Mouse (Mus musculus): ENCODE results near the gene Iqschfp. TPM values are rescaled to one million over a fixed set of nuclear protein-coding genes. Genes with fewer than 3 reads are reported as not detected.

The Iqschfp gene
- polyA plus RNA-seq, 1 experiment from 2014 or later = not detected

- H3K27ac ChIP-seq = no peak overlapping the region
- ATAC-seq (ENCODE audit: borderline replicate concordance, extremely low read depth, low FRiP score, low TSS enrichment) = no peak
- 88% methylated on average over 8 of the region's 8 CpGs for WGBS
- no peak overlapping the region for H3K9ac ChIP-seq
- H3K4me2 ChIP-seq = no peak overlapping the region
- peaks cover 9% of the 10 kb centered on the region for H3K4me1 ChIP-seq
- H3K9me3 ChIP-seq = no peaks in the 10 kb centered on the region
- no peaks in the 10 kb centered on the region for H3K36me3 ChIP-seq
- H3K4me3 ChIP-seq = no peak overlapping the region
- H3K27me3 ChIP-seq = no peaks in the 10 kb centered on the region
Observed at GRCm38 (mm10) chr3:68607336-68607735, 715.3 kb downstream of the Iqschfp start.

GRCm38 (mm10) chr3:68608848-68609497, 716.9 kb downstream of the Iqschfp start:
- H3K27me3 ChIP-seq = no peaks in the 10 kb centered on the region
- peaks cover 9% of the 10 kb centered on the region for H3K4me1 ChIP-seq
- H3K9ac ChIP-seq = no peak overlapping the region
- WGBS = 77% methylated on average over 19 of the region's 19 CpGs
- H3K9me3 ChIP-seq = no peaks in the 10 kb centered on the region
- no peak for ATAC-seq (ENCODE audit: borderline replicate concordance, extremely low read depth, low FRiP score, low TSS enrichment)
- H3K27ac ChIP-seq = no peak overlapping the region
- no peak overlapping the region for H3K4me3 ChIP-seq
- H3K4me2 ChIP-seq = no peak overlapping the region
- H3K36me3 ChIP-seq = no peaks in the 10 kb centered on the region

- no peaks in the 10 kb centered on the region for H3K9me3 ChIP-seq
- no peak overlapping the region for H3K4me3 ChIP-seq
- H3K36me3 ChIP-seq = no peaks in the 10 kb centered on the region
- no peak overlapping the region for H3K27ac ChIP-seq
- H3K9ac ChIP-seq = no peak overlapping the region
- no peak overlapping the region for H3K4me2 ChIP-seq
- H3K27me3 ChIP-seq = no peaks in the 10 kb centered on the region
- no peak for ATAC-seq (ENCODE audit: borderline replicate concordance, extremely low read depth, low FRiP score, low TSS enrichment)
- peaks cover 6% of the 10 kb centered on the region for H3K4me1 ChIP-seq
- WGBS = 48% methylated on average over 6 of the region's 6 CpGs
Observed at GRCm38 (mm10) chr3:68610011-68610410, 718.0 kb downstream of the Iqschfp start.

GRCm38 (mm10) chr3:68610598-68611261, 718.7 kb downstream of the Iqschfp start:
- no peaks in the 10 kb centered on the region for H3K27me3 ChIP-seq
- H3K9ac ChIP-seq = no peak overlapping the region
- no peak overlapping the region for H3K27ac ChIP-seq
- no peak for ATAC-seq (ENCODE audit: borderline replicate concordance, extremely low read depth, low FRiP score, low TSS enrichment)
- no peaks in the 10 kb centered on the region for H3K9me3 ChIP-seq
- 84% methylated on average over 11 of the region's 11 CpGs for WGBS
- H3K36me3 ChIP-seq = no peaks in the 10 kb centered on the region
- no peak overlapping the region for H3K4me3 ChIP-seq
- H3K4me1 ChIP-seq = peaks cover 6% of the 10 kb centered on the region
- H3K4me2 ChIP-seq = no peak overlapping the region

GRCm38 (mm10) chr3:68615042-68615810, 723.2 kb downstream of the Iqschfp start:
- H3K27ac ChIP-seq = no peak overlapping the region
- H3K36me3 ChIP-seq = no peaks in the 10 kb centered on the region
- H3K9me3 ChIP-seq = no peaks in the 10 kb centered on the region
- no peak overlapping the region for H3K9ac ChIP-seq
- H3K27me3 ChIP-seq = no peaks in the 10 kb centered on the region
- ATAC-seq (ENCODE audit: borderline replicate concordance, extremely low read depth, low FRiP score, low TSS enrichment) = no peak
- H3K4me1 ChIP-seq = no peaks in the 10 kb centered on the region
- 69% methylated on average over 10 of the region's 10 CpGs for WGBS
- H3K4me3 ChIP-seq = no peak overlapping the region
- H3K4me2 ChIP-seq = no peak overlapping the region

GRCm38 (mm10) chr3:68616363-68616762, 724.3 kb downstream of the Iqschfp start:
- no peak overlapping the region for H3K4me3 ChIP-seq
- H3K4me1 ChIP-seq = no peaks in the 10 kb centered on the region
- no peak for ATAC-seq (ENCODE audit: borderline replicate concordance, extremely low read depth, low FRiP score, low TSS enrichment)
- H3K9ac ChIP-seq = no peak overlapping the region
- peaks cover 5% of the 10 kb centered on the region; the same call in 1 of the 2 replicates for H3K36me3 ChIP-seq
- WGBS = 72% methylated on average over 12 of the region's 12 CpGs
- H3K27me3 ChIP-seq = no peaks in the 10 kb centered on the region
- no peaks in the 10 kb centered on the region for H3K9me3 ChIP-seq
- no peak overlapping the region for H3K27ac ChIP-seq
- no peak overlapping the region for H3K4me2 ChIP-seq

GRCm38 (mm10) chr3:68617708-68618107, 725.7 kb downstream of the Iqschfp start:
- Histone ChIP-seq H3K27ac (no peak overlapping the region), H3K4me2 (no peak overlapping the region), H3K4me3 (no peak overlapping the region), H3K9ac (no peak overlapping the region), H3K27me3 (no peaks in the 10 kb centered on the region), H3K9me3 (no peaks in the 10 kb centered on the region), H3K4me1 (no peaks in the 10 kb centered on the region), H3K36me3 (peaks cover 13% of the 10 kb centered on the region; the same call in 1 of the 2 replicates)
- no peak for ATAC-seq (ENCODE audit: borderline replicate concordance, extremely low read depth, low FRiP score, low TSS enrichment)
- 94% methylated on average over 10 of the region's 10 CpGs for WGBS

- H3K4me2 ChIP-seq = no peak overlapping the region
- no peaks in the 10 kb centered on the region for H3K9me3 ChIP-seq
- WGBS = 49% methylated on average over 5 of the region's 5 CpGs
- H3K36me3 ChIP-seq = peaks cover 14% of the 10 kb centered on the region; the same call in 1 of the 2 replicates
- H3K9ac ChIP-seq = no peak overlapping the region
- ATAC-seq (ENCODE audit: borderline replicate concordance, extremely low read depth, low FRiP score, low TSS enrichment) = no peak
- no peak overlapping the region for H3K27ac ChIP-seq
- no peak overlapping the region for H3K4me3 ChIP-seq
- H3K27me3 ChIP-seq = no peaks in the 10 kb centered on the region
- H3K4me1 ChIP-seq = no peaks in the 10 kb centered on the region
Observed at GRCm38 (mm10) chr3:68619097-68619496, 727.1 kb downstream of the Iqschfp start.

GRCm38 (mm10) chr3:68621971-68622370, 729.9 kb downstream of the Iqschfp start:
- Histone ChIP-seq H3K4me3 (no peak overlapping the region), H3K9ac (no peak overlapping the region), H3K4me1 (no peaks in the 10 kb centered on the region), H3K9me3 (no peaks in the 10 kb centered on the region), H3K27me3 (no peaks in the 10 kb centered on the region), H3K36me3 (peaks cover 14% of the 10 kb centered on the region; the same call in 1 of the 2 replicates), H3K4me2 (no peak overlapping the region), H3K27ac (no peak overlapping the region)
- no peak for ATAC-seq (ENCODE audit: borderline replicate concordance, extremely low read depth, low FRiP score, low TSS enrichment)
- WGBS = 92% methylated on average over 3 of the region's 3 CpGs

- no peak overlapping the region for H3K4me2 ChIP-seq
Observed at GRCm38 (mm10) chr3:68623036-68623435, 731.0 kb downstream of the Iqschfp start.

GRCm38 (mm10) chr3:68624471-68624870, 732.4 kb downstream of the Iqschfp start:
- H3K4me1 ChIP-seq = no peaks in the 10 kb centered on the region
- no peaks in the 10 kb centered on the region for H3K9me3 ChIP-seq
- H3K36me3 ChIP-seq = peaks cover 17% of the 10 kb centered on the region; the same call in 1 of the 2 replicates
- 83% methylated on average over 6 of the region's 6 CpGs for WGBS
- no peak overlapping the region for H3K9ac ChIP-seq
- H3K27ac ChIP-seq = no peak overlapping the region
- no peak overlapping the region for H3K4me2 ChIP-seq
- no peak for ATAC-seq (ENCODE audit: borderline replicate concordance, extremely low read depth, low FRiP score, low TSS enrichment)
- H3K4me3 ChIP-seq = no peak overlapping the region
- no peaks in the 10 kb centered on the region for H3K27me3 ChIP-seq

More at GRCm38 (mm10) chr3:68623036-68623435, 731.0 kb downstream of the Iqschfp start:
- no peak overlapping the region for H3K4me3 ChIP-seq
- H3K9ac ChIP-seq = no peak overlapping the region
- H3K27me3 ChIP-seq = no peaks in the 10 kb centered on the region
- WGBS = 82% methylated on average over 5 of the region's 5 CpGs
- H3K36me3 ChIP-seq = peaks cover 15% of the 10 kb centered on the region; the same call in 1 of the 2 replicates
- H3K27ac ChIP-seq = no peak overlapping the region
- no peak for ATAC-seq (ENCODE audit: borderline replicate concordance, extremely low read depth, low FRiP score, low TSS enrichment)
- no peaks in the 10 kb centered on the region for H3K4me1 ChIP-seq
- H3K9me3 ChIP-seq = no peaks in the 10 kb centered on the region

GRCm38 (mm10) chr3:68630261-68630660, 738.2 kb downstream of the Iqschfp start:
- Histone ChIP-seq H3K27me3 (no peaks in the 10 kb centered on the region), H3K36me3 (0 out of 2 replicates have a peak, but pooled peaks cover 3% of the 10 kb centered on the region), H3K4me3 (no peak overlapping the region), H3K4me1 (no peaks in the 10 kb centered on the region), H3K27ac (no peak overlapping the region), H3K4me2 (no peak overlapping the region), H3K9me3 (no peaks in the 10 kb centered on the region), H3K9ac (no peak overlapping the region)
- no peak for ATAC-seq (ENCODE audit: borderline replicate concordance, extremely low read depth, low FRiP score, low TSS enrichment)
- 78% methylated on average over 4 of the region's 4 CpGs for WGBS
